Mouse (Mus musculus) small intestine, adult 10 weeks (tissue): ENCODE measurements around the gene Cort. TPM values are rescaled to one million over a fixed set of nuclear protein-coding genes. Genes with fewer than 3 reads are reported as not detected.

Experiments
- polyA plus RNA-seq: library from polyadenylated mRNA; stranded (reverse); fragments of 350-450 nt; fragmentation: Illumina TruSeq; extraction: RNeasy Lipid Tissue Mini Kit (QIAGEN cat#74804); gene quantifications from one replicate; pipeline ENCODE4 v1.2.3, GENCODE M21; 2014; ENCODE audit warnings: low replicate concordance

The Cort gene
- not detected for polyA plus RNA-seq

GRCm38 (mm10) chr4:149126663-149127062 is at the start of gene Cort:
TSS of gene Cort (minus strand) at chr4:149126763.

GRCm38 (mm10) chr4:149166215-149166946 is 39.8 kb upstream of the Cort start, which contains the start of gene Pgd:
TSS of gene Pgd (minus strand) at chr4:149166771.

GRCm38 (mm10) chr4:149136982-149137770 is 10.6 kb upstream of the Cort start, which contains the start of gene Cenps:
TSS of gene Cenps (minus strand) at chr4:149137629.

GRCm38 (mm10) chr4:149103875-149104561 is 22.5 kb downstream of the Cort start, which contains the start of gene Dffa:
TSS of gene Dffa (plus strand) at chr4:149104146.

GRCm38 (mm10) chr4:149099369-149100017 is 27.1 kb downstream of the Cort start, which contains the start of gene Pex14:
TSS of gene Pex14 (minus strand) at chr4:149099876.

Other genes with a start within 250 kb of the Cort start
- 0.71 TPM for gene Pex14, start 26.9 kb downstream of the Cort start, polyA plus RNA-seq
- gene Dffa, start 22.6 kb downstream of the Cort start, polyA plus RNA-seq = 6.4 TPM
- 3.5 TPM for gene Cenps, start 10.9 kb upstream of the Cort start, polyA plus RNA-seq
- gene Pgd, start 40.0 kb upstream of the Cort start, polyA plus RNA-seq = 38.6 TPM
- gene Kif1b, start 180.9 kb upstream of the Cort start, polyA plus RNA-seq = 42.9 TPM